Mouse (Mus musculus): ENCODE data around the gene Tmc5.
A peak's percentile ranks its signal among the peaks of the same experiment; 100 is the strongest.

The Tmc5 gene

DNA sequence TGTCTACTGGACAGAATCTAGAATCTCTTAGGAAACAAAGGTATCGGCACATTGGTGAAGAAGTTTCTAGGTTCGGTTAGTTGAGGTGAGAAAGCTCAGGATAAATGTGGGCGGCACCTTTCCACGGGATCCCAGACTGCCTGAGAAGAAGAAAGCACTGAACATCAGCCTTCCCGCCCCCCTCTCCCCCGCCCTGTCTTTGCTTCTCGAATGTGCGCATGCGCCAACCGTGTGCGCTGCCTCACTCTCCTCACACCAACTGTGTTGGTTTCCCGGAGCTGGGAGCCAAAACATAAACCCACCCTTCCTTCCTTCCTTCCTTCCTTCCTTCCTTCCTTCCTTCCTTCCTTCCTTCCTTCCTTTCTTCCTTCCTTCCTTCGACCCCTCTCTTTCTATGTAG lies 13.6 kb downstream of the Tmc5 start:
- ATAC-seq (ENCODE audit: low TSS enrichment), result no peak

DNA sequence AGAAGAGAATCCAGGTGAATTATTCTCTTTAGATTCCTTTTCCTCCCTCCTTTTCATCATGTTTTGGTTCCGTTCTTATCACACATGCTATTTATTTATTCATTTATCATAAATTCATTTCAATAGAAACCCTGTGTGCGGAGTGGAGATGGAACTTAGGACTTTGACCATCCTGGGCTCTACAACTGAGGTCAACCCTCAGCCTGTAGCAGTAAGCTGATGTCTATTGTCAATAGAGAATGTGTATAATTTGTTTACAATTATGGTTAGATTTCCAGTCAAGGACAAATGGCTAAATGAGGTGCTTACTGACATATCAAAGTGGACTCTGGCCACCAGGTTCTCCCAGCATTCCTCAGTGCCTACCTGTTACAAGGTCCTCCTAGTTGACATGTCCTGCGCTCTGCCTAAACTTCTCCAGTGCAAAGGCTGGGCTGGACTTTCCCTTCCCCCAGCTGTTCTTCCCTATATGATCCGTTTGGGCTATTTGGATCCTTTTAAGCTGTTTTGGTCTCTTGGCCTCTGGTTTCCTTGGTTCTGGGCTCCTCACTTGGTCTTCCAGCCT lies 14.2 kb downstream of the Tmc5 start:
- no peak for ATAC-seq (ENCODE audit: low TSS enrichment)

DNA sequence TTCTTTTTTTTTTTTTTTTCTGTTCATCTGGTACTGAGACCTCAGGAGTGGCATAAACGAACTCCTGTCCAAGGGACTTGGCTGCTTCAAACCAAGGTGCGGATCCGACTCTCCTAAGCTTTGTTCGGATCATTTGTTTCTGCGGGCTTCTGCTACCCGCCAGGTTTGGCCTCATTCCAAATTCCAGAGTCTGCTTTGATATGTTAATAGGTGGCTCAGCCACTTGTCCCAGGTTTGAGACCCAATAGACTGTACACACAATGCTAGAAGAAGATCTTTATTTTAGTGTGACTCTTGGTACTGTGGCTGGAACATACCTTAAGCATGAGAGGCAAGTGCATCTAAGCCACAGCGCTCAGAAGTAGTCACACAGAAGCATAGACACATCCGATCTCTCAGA lies 14.8 kb downstream of the Tmc5 start:
- ATAC-seq (ENCODE audit: low TSS enrichment), result no peak

DNA sequence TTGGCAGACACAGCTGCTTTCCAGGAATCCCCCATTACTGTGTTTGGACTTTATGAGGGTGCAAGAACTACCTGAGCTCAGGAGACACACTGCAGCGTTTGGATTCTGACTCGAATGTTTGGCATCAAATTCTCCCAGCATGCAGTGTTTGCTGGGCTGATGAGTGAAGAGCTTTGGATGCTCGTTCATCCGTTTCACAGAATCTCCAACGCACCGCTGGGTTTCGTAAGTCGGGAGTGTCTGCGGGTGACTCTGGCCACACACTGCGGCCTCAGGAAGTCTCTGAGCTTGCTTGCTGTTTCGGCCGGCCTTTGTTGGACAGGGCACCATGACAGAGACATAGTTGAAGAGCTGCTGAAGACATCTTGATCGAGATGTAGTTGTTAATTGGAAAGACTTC lies 17.0 kb downstream of the Tmc5 start:
- ATAC-seq (ENCODE audit: low TSS enrichment), result no peak

DNA sequence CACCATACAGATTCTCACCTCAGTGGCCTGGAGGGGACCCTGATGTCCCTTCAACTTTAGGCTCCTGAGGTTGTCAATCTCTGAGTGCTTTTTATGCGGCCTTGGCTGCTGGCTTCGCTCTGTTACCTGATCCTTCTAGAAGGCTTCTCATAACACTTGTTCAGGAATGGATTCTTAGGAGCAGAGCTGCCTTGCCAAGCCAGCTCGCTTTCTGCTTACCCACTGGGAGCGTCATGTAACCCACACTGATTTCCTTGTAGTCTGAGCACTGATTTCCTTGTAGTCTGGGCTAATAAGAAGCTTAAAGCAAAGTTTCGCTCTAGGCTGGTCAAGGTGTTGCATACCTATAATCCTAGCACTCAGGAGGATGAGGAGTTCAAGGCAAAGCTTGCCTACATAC lies 21.0 kb downstream of the Tmc5 start:
- ATAC-seq (ENCODE audit: low TSS enrichment), result no peak

DNA sequence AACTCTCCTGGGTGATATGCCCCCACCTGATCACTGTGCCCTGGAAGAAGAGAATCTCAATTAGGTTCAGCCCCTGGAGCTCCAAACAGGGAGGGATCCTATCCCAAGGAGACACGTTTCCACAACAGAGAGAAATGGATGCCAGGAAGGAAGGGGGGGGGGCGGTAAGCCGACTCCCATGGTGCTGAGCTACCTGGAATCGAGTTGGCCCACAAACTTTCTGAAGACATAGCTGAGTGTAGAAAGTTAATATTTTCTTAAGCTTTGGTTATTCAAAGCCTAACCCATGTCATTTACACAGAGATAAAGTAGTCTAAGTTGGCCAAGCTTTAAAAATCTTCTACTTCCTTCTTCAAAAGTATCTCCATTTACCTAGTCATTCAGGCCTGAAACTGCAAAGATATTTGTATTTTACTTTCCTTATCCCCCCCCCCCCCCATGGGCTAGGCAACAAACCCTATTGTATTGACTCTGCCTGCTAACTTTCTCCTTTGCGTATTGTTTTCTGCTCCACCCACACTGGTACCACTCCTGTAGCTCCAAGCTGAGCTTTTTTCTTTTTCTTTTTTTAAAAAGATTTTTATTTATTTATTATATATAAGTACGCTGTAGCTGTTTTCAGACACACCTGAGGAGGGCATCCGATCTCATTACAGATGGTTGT lies 23.3 kb downstream of the Tmc5 start:
- no peak for ATAC-seq (ENCODE audit: low TSS enrichment)

DNA sequence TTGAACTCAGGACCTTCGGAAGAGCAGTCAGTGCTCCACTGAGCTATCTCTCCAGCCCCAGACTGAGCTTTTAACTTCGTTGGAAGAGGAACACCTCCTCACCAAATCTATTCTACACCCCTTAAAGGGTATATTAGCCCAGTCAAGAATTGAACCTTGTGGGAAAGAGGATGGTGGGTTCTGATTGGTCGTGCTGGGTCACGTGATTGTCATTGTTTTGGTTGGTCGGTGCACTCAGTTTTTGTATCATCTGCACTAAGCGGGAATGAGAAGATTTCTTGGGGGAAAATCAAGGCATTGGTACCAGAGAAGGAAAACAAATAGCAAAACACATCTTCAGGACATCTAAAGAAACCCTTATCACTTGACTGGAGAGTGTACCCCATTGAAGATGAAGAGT lies 24.0 kb downstream of the Tmc5 start:
- ATAC-seq (ENCODE audit: low TSS enrichment), result no peak

DNA sequence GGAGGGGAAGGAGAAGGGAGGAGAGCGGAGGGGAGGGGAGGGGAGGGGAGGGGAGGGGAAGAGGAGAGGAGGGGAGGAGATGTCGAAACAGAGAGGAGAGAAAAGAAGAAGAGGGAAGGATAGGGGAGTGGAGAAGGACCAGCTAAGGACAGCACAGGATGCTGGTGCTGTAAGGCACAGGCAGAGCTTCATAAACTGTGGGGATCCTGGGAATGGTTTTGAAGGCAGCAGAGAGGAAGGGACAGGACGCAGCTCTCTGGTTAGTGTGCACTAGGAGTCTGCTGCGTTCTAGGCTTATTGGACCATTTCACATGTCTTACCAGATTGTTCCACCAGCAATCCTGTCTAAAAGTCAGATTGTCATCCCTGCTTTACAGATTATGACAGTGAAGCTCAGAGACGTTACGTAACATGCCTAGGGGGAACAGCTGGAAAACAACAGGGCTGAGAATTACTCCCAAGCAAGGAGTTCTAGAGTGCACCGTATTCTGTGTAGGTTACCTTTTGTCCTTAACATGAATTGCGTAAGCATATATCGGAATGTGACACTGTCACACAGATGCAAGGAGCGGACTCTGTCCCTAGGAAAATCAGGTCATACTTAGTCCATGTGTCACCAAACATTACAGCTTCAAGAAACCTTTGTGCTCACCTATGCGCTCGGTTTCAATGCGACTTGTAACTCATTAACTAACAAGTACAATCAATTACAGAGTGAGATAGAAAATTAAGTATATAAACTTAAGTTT lies 30.6 kb downstream of the Tmc5 start:
- ATAC-seq (ENCODE audit: low TSS enrichment), result no peak

DNA sequence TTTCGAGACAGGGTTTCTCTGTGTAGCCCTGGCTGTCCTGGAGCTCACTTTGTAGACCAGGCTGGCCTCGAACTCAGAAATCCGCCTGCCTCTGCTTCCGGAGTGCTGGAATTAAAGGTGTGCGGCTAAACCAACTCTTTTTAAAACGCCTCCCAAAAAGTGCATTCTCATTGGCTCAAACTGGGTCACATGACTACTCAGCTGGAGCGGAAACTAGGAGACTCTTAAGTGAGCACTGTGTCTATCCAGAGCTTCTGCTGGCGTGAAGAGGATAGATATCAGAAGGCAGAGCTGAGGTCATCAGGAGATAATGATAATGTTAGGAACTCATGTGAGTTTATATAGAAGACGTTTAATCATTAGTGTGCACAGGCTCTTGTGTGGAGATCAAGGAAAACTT lies 36.0 kb downstream of the Tmc5 start:
- ATAC-seq (ENCODE audit: low TSS enrichment), result no peak

DNA sequence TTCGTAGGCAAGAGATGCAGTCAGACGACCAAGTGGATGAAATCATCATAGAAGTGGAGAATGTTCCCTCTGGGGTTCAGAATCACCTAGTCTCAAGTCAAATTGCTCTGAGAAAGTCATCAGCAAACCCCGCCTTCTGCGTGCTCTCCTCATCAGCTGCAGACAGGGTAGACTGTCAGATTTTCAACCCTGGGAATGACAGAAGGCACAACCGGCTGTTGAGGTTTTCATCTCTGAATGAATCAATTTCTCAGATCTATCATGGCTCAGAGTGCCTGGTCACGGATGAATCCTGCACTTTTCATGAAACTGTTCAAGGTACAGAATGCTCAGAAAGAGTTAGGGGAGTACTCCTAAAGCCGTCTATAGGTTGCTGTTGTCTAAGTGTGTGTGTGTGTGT lies 36.9 kb downstream of the Tmc5 start:
- no peak for ATAC-seq (ENCODE audit: low TSS enrichment)

DNA sequence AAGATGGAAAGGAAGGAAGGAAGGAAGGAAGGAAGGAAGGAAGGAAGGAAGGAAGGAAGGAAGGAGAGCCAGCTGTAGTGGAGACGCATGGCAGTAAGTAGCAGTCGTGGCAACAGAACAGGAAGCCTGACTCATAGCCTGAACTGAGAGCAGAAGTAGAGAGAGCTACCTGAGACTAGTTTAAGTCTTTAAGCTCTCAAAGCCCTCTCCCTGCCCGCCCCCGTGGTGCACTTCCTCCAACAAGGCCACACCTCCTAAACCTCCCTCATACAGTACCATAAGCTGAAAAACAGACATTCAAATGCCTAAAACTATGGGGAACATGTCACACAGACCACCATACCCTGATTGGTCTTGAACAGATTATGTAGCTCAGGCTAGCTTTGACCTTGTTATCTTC lies 40.4 kb downstream of the Tmc5 start:
- ATAC-seq (ENCODE audit: low TSS enrichment), result no peak

DNA sequence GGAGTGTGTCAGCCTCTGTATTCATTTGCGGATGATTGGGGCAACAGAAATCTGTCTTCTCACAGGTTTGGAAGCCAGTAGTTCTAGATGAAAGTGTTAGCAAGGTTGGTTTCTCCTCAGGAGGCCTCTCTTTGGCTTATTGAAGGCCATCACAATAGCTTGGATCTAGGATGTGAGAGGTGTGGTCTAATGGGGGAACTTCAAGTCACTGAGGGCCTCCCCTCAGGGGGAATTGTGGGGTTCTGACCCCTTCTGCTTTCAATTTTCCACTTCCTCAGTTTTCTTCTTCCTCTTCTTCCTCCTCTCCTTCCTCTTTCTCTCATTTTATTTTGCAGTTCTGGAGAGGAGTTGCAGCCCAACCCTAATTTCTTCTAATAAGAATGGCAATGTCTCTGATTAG lies 49.1 kb downstream of the Tmc5 start:
- no peak for ATAC-seq (ENCODE audit: low TSS enrichment)

DNA sequence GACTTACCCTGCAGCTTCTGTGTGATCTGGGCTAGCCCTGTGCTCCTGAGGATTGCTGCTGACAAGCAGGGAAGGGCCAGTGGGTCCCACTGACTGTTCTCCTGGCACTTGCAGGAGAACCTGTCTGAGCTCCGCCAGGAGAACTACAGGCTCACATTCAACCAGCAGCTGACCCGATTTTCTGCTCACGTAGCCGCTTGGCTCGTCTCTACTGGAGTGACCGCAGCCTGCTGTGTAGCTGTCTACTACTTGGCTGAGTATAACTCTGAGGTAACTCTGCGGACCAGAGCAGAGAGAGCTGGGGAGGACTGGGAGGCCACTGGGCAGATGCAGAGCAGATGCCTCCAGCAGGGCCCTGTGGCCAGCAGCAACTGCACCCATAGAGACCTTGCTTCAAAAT lies 52.2 kb downstream of the Tmc5 start:
- ATAC-seq (ENCODE audit: low TSS enrichment), result peak; percentile 47; the same call in 1 of the 2 replicates

DNA sequence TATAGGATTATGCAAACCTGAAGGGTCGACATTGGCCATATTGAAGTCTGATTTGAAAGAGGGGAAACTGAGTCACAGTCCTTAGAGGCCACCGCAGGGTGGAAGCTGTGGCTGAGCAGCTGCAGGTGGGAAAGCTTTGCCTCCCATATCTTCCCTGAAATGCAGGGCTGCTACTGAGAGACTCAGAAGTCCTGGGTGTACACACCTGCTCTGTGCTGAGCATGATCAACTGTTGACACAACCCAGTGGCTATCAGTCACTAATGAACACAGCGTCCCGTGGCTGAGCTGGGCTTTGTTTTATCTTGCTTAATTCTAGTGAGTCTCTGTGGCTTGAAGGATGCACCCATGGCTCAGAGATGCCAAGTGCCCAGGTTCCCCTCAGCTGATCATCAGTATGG lies 53.0 kb downstream of the Tmc5 start:
- ATAC-seq (ENCODE audit: low TSS enrichment), result no peak

DNA sequence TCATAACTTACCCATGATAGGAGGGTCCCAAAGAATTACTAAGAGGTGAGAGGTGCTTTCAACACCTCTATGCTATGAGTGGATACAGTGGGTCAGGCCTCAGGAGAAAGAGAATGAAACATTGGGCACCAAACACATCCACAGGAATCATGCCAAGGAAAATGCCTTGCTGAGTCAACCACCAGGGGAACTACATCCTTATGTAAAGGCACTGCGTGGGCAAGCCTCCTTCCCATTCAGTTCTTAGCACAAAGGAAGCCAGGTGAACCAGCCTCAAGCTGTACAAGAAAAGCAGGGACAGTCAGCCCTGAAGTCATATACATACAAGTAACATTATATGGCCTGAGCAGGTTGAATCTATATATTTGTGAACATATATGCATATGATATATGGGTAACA lies 53.8 kb downstream of the Tmc5 start:
- peak; percentile 92 for ATAC-seq (ENCODE audit: low TSS enrichment)

DNA sequence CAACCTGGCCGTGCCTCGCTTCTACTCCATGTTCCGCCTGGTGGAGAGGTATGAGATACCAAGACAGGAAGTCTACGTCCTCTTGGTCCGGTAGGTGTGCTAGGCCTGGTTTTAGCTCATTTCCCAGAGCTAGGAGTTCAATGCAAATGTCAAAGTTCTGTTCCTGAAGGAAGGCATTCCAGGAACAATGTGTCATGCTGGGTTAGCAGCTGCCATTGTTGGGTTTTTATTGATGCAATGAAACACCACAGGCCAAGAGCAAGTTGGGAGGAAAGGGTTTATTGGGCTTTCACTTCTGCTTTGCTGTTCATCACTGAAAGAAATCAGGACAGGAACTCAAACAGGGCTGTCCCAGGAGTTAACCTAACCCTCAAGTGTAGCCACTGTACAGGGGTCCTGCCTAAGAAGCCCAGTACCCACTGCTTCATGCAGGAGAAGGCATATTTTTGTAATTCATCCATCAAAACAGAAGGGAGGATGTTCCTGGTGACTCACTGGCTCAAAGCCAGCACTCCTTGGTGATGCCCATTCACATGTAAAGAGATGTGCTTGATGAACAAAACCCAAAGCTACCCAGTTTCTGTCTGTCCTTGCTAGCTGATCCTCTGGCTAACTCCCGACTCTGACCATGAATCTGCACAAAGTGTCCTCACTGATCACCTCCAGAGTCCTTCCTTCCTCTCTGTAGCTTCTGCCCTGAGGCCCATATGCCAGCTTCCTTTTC lies 55.6 kb downstream of the Tmc5 start:
- no peak for ATAC-seq (ENCODE audit: low TSS enrichment)

DNA sequence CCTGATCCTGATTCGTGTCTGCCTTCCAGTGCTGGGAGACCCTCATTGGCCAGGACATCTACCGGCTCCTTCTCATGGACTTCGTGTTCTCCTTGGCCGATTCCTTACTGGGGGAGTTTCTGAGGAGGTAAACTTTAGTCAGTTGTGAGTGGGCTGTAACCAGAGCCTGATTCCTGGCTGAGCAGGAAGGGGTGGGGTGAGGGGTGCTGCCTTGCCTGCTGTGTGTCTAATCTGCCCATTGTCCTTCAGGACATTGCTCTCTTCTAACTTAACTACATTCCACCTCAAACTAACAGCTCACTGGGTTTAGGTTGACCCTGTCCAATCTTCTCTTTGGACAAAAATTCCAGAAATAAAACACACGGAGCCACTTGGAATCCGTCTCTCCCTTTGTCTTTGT lies 59.6 kb downstream of the Tmc5 start:
- no peak for ATAC-seq (ENCODE audit: low TSS enrichment)

DNA sequence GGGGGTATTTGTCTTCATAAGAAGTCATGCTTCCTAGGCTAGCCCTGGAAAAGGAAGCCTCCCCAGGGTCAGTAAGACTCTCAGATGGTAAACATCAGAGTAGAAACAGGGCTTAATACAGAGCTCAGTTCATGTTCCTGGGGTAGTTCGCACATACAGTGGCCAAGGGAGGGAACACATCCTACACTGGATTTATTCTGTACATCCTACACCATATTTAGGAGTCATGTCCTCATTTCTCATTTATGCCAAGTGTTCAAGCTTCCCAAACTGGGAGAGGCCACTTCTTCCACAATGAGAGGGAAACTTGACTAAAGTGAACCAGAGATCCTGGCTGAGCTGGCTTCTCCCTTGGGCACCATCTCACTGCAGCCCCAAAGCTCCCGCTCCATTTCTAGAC lies 70.7 kb downstream of the Tmc5 start:
- ATAC-seq (ENCODE audit: low TSS enrichment), result peak; percentile 73

DNA sequence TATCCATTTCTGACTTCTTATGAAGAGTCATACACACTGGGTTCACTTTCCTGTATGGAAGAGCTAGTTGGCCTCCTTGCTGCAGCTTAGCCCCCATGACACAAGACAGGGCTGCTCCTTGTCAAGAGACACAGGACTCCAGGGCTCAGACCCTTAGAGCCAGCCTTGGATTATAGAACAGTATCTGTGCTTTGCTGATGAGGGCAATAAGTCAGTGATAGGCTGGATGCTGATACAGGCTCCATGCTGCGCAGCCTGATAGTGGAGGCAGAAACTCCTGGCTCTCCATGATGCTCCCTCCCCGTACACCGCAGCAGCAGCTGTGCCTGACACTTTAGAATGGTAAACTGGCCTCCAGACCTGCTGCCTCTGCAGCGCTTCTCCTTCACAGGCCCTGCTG lies 73.0 kb downstream of the Tmc5 start:
- no peak for ATAC-seq (ENCODE audit: low TSS enrichment)

DNA sequence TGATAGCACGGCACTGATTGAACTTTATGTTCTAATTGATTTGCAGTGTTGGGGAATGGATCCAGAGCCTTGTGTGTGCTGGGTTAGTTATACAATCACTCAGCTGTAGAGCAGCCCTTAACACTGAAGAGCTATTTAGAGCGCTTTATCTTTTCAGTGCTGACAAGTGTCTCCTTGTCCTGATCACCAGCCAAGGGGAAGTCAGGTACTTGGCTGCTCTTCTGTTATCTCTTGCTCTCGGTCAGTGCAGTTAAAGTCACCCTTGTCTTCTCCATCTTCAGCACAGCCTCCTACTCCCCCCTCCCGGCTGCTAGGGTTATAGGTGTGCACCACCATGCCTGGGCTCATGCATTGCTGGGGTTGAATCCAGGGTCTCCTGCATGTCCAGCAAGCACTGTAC lies 79.7 kb downstream of the Tmc5 start:
- 0 out of 2 replicates have a peak, but pooled peaks have one; percentile 38 for ATAC-seq (ENCODE audit: low TSS enrichment)

DNA sequence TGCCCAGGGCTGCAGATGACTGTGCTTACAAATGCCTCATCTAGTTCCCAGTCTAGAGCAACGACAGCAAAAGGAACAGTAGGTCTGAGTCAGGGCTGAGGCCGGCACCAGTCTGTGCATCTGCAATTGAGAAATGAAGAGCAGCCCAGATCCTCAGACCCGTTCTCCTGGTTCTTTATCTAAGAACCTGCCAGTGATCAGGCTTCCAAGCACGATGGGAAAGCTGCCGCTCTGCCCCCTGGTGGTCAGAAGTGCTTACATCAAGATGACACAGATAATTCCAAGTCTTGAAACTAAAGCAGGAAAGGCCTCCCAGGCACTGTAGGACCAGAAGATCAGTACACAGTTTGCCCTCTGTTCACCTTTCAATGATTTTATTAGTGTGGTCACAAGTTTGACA lies 91.1 kb downstream of the Tmc5 start:
- peak; percentile 72 for ATAC-seq (ENCODE audit: low TSS enrichment)

DNA sequence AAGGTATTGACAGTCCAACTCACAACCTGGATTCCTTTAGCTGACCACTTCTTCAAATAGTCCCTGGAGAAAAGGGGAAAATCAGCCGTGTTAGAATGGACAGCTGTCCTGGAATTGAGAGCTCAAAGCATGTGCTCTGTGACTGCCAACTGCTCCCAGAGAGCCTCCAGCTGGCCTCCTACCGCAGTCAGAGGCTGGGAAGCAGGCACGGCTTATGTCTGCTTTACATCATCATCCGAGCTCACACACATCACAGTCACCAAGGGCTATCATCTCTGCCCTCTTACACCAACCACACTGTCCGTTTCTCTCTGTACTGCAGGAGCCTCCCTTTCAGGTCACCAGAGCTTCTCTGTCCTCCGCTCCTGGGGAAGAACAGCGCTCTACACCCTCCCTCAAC lies 92.0 kb downstream of the Tmc5 start:
- peak; percentile 56; the same call in 1 of the 2 replicates for ATAC-seq (ENCODE audit: low TSS enrichment)

DNA sequence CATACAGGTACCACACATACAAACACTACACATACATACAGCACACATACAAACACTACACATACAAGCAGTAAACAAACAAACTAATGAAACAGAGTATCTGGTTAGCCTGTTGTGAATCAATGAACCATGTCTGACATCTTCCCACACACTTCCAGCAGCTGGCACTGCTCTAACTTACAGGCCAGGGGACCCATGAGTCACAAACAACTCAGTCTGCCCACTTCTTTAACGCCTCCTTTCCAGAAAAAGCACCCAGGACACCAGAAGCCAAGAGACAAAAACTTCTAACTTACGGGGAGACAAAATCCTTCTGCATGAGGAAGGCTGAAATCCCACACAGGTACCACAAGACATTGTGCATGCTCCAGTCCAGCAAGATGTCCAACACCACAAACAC lies 94.2 kb downstream of the Tmc5 start:
- ATAC-seq (ENCODE audit: low TSS enrichment), result peak; percentile 60

All from frontal cortex, adult (tissue).